7 mouse cellular contexts compared by ENCODE assay signal in the genomic region with DNA sequence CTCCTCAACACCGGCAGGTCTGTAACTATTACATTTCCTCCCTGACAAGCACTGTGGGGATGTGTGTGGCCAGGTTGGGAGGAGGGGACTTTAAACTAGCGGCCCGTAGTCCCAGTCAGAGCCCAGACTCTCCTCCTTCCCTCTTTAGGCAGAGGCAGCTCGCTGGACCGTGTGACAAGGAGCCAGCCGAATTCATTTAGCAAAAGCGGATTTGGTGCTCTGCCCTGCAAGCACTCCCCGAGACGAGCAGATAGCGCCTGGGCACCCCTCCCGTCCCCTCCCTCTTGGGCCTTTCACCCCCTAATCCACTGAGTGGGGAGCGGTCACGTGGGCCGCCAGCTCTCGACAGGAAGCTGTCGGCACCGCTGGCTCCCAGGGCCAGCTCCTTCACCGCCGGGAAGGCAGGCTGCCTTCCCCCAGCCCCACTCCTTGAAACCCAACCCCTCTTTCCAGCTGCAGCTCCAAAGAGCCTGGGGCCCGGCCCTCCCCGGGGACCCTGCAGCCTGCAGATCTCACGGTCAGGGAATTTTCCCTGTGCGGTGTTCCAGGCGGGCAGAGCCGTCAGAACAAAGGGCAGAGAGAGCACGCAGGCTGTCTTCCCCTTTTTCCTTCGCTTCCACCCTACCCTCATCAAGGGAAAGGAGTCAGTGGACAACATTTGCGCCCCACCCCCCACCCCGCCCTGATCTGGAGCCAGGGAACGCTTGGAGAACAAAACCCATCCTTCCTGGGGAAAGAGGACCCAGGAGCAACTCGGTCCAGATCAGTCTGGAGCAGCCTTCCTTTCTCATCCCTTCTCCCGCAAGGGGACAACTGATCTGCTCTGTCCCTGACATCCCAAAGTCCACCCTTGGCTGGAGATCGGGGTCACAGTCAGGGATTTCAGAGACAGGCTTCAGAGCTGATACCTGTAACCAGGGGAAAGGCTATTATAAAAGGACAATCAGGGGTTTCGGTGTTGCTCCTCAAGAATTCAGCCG.
DNase-seq lines count a peak whose midpoint lies in the region; ATAC-seq lines count a peak whose summit lies in the region.

No protein-coding gene starts in this region.

- peak overlapping the region; percentile 58 for H3K4me2 ChIP-seq in embryonic facial prominence, embryonic 11.5 days (ENCODE audit: low read depth, low read length)
- peak overlapping the region; percentile 96 for H3K4me2 ChIP-seq in intestine, embryonic 16.5 days (ENCODE audit: low read depth, low read length)
- H3K4me2 ChIP-seq in limb, embryonic 12.5 days: peak overlapping the region; percentile 61
- H3K4me2 ChIP-seq in midbrain, embryonic 12.5 days (replicated peaks): peak overlapping the region; percentile 69

- H3K9me3 ChIP-seq in embryonic facial prominence, embryonic 11.5 days (replicated peaks; ENCODE audit: control insufficient read depth, low read length): no peaks in the 10 kb centered on the region
- no peaks in the 10 kb centered on the region for H3K9me3 ChIP-seq in intestine, embryonic 16.5 days (ENCODE audit: control insufficient read depth, low read length)
- no peaks in the 10 kb centered on the region for H3K9me3 ChIP-seq in limb, embryonic 12.5 days
- no peaks in the 10 kb centered on the region for H3K9me3 ChIP-seq in midbrain, embryonic 12.5 days

- H3K4me3 ChIP-seq in embryonic facial prominence, embryonic 11.5 days (ENCODE audit: low read depth, low read length): peak overlapping the region; percentile 26
- peak overlapping the region; percentile 50 for H3K4me3 ChIP-seq in intestine, embryonic 16.5 days (ENCODE audit: low read length)
- H3K4me3 ChIP-seq in limb, embryonic 12.5 days (replicated peaks): peak overlapping the region; percentile 32
- peak overlapping the region; percentile 43 for H3K4me3 ChIP-seq in midbrain, embryonic 12.5 days

- ATAC-seq in embryonic facial prominence, embryonic 11.5 days (replicated peaks; ENCODE audit: insufficient number of reproducible peaks, low FRiP score, low TSS enrichment, low read depth): peak; percentile 93
- peak; percentile 86 for ATAC-seq in granulocyte monocyte progenitor cell, adult 5-6 weeks (replicated peaks; ENCODE audit: poor library complexity, severe bottlenecking)
- ATAC-seq in intestine, embryonic 16.5 days: peak; percentile 86
- ATAC-seq in limb, embryonic 12.5 days (ENCODE audit: insufficient number of reproducible peaks, insufficient read depth, low FRiP score, low TSS enrichment, low read depth): peak; percentile 84
- peak; percentile 89 for ATAC-seq in midbrain, embryonic 12.5 days (ENCODE audit: low FRiP score, low read depth)

- no peaks in the 10 kb centered on the region for H3K27me3 ChIP-seq in embryonic facial prominence, embryonic 11.5 days (ENCODE audit: control insufficient read depth, insufficient read depth, low read length)
- H3K27me3 ChIP-seq in intestine, embryonic 16.5 days (replicated peaks; ENCODE audit: control insufficient read depth, insufficient read depth, low read length): no peaks in the 10 kb centered on the region
- H3K27me3 ChIP-seq in limb, embryonic 12.5 days: no peaks in the 10 kb centered on the region
- H3K27me3 ChIP-seq in midbrain, embryonic 12.5 days: peaks cover 22% of the 10 kb centered on the region

- peak; percentile 68 for DNase-seq in adrenal gland, postnatal 25 days
- DNase-seq in embryonic facial prominence, embryonic 11.5 days (ENCODE audit: low spot score): peak; percentile 95
- peak; percentile 76 for DNase-seq in skeletal muscle tissue, adult 2 months (ENCODE audit: low read depth, low spot score)

- H3K36me3 ChIP-seq in embryonic facial prominence, embryonic 11.5 days (replicated peaks; ENCODE audit: control insufficient read depth, insufficient read depth, low read depth, low read length): no peaks in the 10 kb centered on the region
- no peaks in the 10 kb centered on the region for H3K36me3 ChIP-seq in intestine, embryonic 16.5 days (ENCODE audit: control insufficient read depth, insufficient read depth, low read length)
- H3K36me3 ChIP-seq in limb, embryonic 12.5 days: no peaks in the 10 kb centered on the region
- no peaks in the 10 kb centered on the region for H3K36me3 ChIP-seq in midbrain, embryonic 12.5 days

- WGBS in embryonic facial prominence, embryonic 11.5 days: 1% methylated on average over 35 of the region's 35 CpGs
- WGBS in intestine, embryonic 16.5 days: 3% methylated on average over 35 of the region's 35 CpGs
- 3% methylated on average over 35 of the region's 35 CpGs for WGBS in limb, embryonic 12.5 days
- 3% methylated on average over 33 of the region's 35 CpGs for WGBS in midbrain, embryonic 12.5 days

- H3K27ac ChIP-seq in embryonic facial prominence, embryonic 11.5 days (replicated peaks; ENCODE audit: low read depth, low read length): peak overlapping the region; percentile 94
- H3K27ac ChIP-seq in intestine, embryonic 16.5 days (ENCODE audit: low read length): peak overlapping the region; percentile 74
- peak overlapping the region; percentile 96 for H3K27ac ChIP-seq in limb, embryonic 12.5 days
- H3K27ac ChIP-seq in midbrain, embryonic 12.5 days (replicated peaks): peak overlapping the region; percentile 93

- peaks cover 7% of the 10 kb centered on the region for H3K4me1 ChIP-seq in embryonic facial prominence, embryonic 11.5 days (ENCODE audit: control insufficient read depth, insufficient read depth, low read length)
- peaks cover 22% of the 10 kb centered on the region for H3K4me1 ChIP-seq in intestine, embryonic 16.5 days (ENCODE audit: control insufficient read depth, insufficient read depth, low read length)
- peaks cover 77% of the 10 kb centered on the region for H3K4me1 ChIP-seq in limb, embryonic 12.5 days (replicated peaks)
- H3K4me1 ChIP-seq in midbrain, embryonic 12.5 days: peaks cover 20% of the 10 kb centered on the region

- peak overlapping the region; percentile 67 for H3K9ac ChIP-seq in embryonic facial prominence, embryonic 11.5 days (replicated peaks; ENCODE audit: low read length)
- H3K9ac ChIP-seq in intestine, embryonic 16.5 days (ENCODE audit: low read depth, low read length): peak overlapping the region; percentile 80
- peak overlapping the region; percentile 50 for H3K9ac ChIP-seq in limb, embryonic 12.5 days (replicated peaks)
- H3K9ac ChIP-seq in midbrain, embryonic 12.5 days (replicated peaks): peak overlapping the region; percentile 78

Comparison
In these comparisons a context has a peak if more than half of its experiments do, and no peak if none do; other contexts are left out.
1. Peak in every context shown above with its lines: DNase-seq, ATAC-seq, H3K4me3 ChIP-seq and H3K27ac ChIP-seq.